Mouse (Mus musculus): ENCODE measurements around the gene Sco2. TPM values are rescaled to one million over a fixed set of nuclear protein-coding genes. Genes with fewer than 3 reads are reported as not detected.

Gene Sco2
- total and polyA plus RNA-seq, 3 experiments, result 34.6 to 58.9 TPM; not detected in 1

GRCm38 (mm10) chr15:89373027-89373761, 452 bp downstream of the Sco2 start (continued):
- TF ChIP-seq GATA1 (IDR thresholded peaks at IDR 0.05; ENCODE audit: low read depth, low read length) (0 out of 2 replicates have a peak, but pooled peaks have one; percentile 6), EP300 (IDR thresholded peaks at IDR 0.05; ENCODE audit: low read depth in 1 of 2, low read length in 2 of 2) (no peak), ELF1 (IDR thresholded peaks at IDR 0.05; ENCODE audit: low read depth, low read length) (no peak), TAL1 (IDR thresholded peaks at IDR 0.05; ENCODE audit: low read length) (no peak), RCOR1 (IDR thresholded peaks at IDR 0.05; ENCODE audit: low read depth, low read length) (no peak), MAFK (IDR thresholded peaks at IDR 0.05; ENCODE audit: borderline replicate concordance, low read depth, low read length) (no peak), GABPA (IDR thresholded peaks at IDR 0.05; ENCODE audit: low read depth, low read length) (no peak), BHLHE40 (IDR thresholded peaks at IDR 0.05; ENCODE audit: borderline replicate concordance, low read depth, low read length) (no peak)

- no peak for TF ChIP-seq SIN3A (IDR thresholded peaks at IDR 0.05; ENCODE audit: low read length)
- no peak for TF ChIP-seq KAT2A (conservative IDR thresholded peaks at IDR 0.05; ENCODE audit: low read depth, low read length)
- no peak for TF ChIP-seq ETS1 (IDR thresholded peaks at IDR 0.05; ENCODE audit: low read depth, low read length)
- no peak for TF ChIP-seq MYB (IDR thresholded peaks at IDR 0.05; ENCODE audit: low read depth, low read length)
- no peak for TF ChIP-seq CHD2 (IDR thresholded peaks at IDR 0.05; ENCODE audit: low read length)
- no peak for TF ChIP-seq TAL1 (IDR thresholded peaks at IDR 0.05; ENCODE audit: low read length)
- no peak for TF ChIP-seq ZMIZ1 (IDR thresholded peaks at IDR 0.05; ENCODE audit: low read depth, low read length)
- no peak for TF ChIP-seq MAFK (IDR thresholded peaks at IDR 0.05; ENCODE audit: borderline replicate concordance, low read depth, low read length)
- DNase-seq (ENCODE audit: low read depth, low spot score), result peak; percentile 31
- Histone ChIP-seq H3K9me3 (replicated peaks; ENCODE audit: insufficient read depth, low read length) (no peaks in the 10 kb centered on the region), H3K27ac (ENCODE audit: control insufficient read depth, low read depth, low read length) (no peak overlapping the region), H3K4me1 (ENCODE audit: control insufficient read depth in 1 of 2, insufficient read depth in 2 of 2, low read length in 2 of 2) (0 out of 4 replicates have a peak, but pooled peaks cover 0 to 3% of the 10 kb centered on the region in 2 experiments), H3K27me3 (ENCODE audit: control insufficient read depth in 1 of 2, insufficient read depth in 2 of 2, low read length in 2 of 2) (no peaks in the 10 kb centered on the region), H3K79me2 (ENCODE audit: control insufficient read depth, insufficient read depth, low read length, poor library complexity) (peaks cover 20% of the 10 kb centered on the region), H3K4me3 (ENCODE audit: control insufficient read depth in 1 of 2, insufficient read depth in 1 of 2, low read depth in 2 of 2, low read length in 2 of 2) (peak overlapping the region; percentile 63 to 76), H3K9ac (ENCODE audit: control insufficient read depth, low read depth, low read length, poor library complexity, severe bottlenecking) (peak overlapping the region; percentile 90), H3K36me3 (ENCODE audit: control insufficient read depth in 1 of 2, insufficient read depth in 2 of 2, low read length in 2 of 2) (peaks cover 3 to 5% of the 10 kb centered on the region in 2 experiments; a peak in 3 of 4 replicates)
Observed at GRCm38 (mm10) chr15:89372536-89372935, 1.1 kb downstream of the Sco2 start.

DNA sequence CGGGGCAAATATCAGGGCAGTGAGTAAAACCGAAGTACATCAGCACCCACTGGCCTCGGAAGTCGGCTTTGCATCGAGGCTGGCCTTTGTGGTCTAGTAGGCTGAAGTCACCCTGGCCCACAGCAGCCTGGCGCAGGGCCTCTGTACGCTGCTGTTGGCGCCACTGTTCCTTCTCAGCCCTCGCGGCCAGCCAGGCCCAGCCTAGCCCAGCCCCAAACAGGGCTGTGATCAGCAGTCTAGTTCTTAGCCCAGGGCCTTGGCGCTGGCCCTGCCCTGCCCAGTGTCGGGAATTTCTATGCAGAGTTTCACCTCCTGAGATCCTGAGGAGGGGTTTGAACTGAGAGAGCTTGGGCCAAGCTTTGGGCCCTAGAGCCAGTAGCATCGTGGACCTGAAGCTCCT, 1.6 kb downstream of the Sco2 start:
- no peak for DNase-seq (ENCODE audit: low read depth, low spot score)
- H3K36me3 ChIP-seq (ENCODE audit: control insufficient read depth in 1 of 2, insufficient read depth in 2 of 2, low read length in 2 of 2), result peaks cover 3 to 6% of the 10 kb centered on the region in 2 experiments; a peak in 3 of 4 replicates
- H3K27ac ChIP-seq (ENCODE audit: control insufficient read depth, low read depth, low read length), result no peak overlapping the region
- H3K4me3 ChIP-seq (ENCODE audit: control insufficient read depth in 1 of 2, insufficient read depth in 1 of 2, low read depth in 2 of 2, low read length in 2 of 2), result no peak overlapping the region; a peak in 1 of 4 replicates
- H3K9me3 ChIP-seq (replicated peaks; ENCODE audit: insufficient read depth, low read length), result no peaks in the 10 kb centered on the region
- TF ChIP-seq ZMIZ1 (IDR thresholded peaks at IDR 0.05; ENCODE audit: low read depth, low read length), result no peak
- no peak for TF ChIP-seq MAZ (IDR thresholded peaks at IDR 0.05; ENCODE audit: low read depth, low read length)
- no peak for TF ChIP-seq JUND (IDR thresholded peaks at IDR 0.05; ENCODE audit: low read depth, low read length)
- no peak for TF ChIP-seq ZKSCAN1 (IDR thresholded peaks at IDR 0.05; ENCODE audit: low read depth, low read length)
- no peak for TF ChIP-seq SIN3A (IDR thresholded peaks at IDR 0.05; ENCODE audit: low read length)
- TF ChIP-seq ZC3H11A (IDR thresholded peaks at IDR 0.05; ENCODE audit: low read depth, low read length), result no peak
- TF ChIP-seq MYC (IDR thresholded peaks at IDR 0.05; ENCODE audit: low read depth, low read length), result no peak
- TF ChIP-seq MAFK (IDR thresholded peaks at IDR 0.05; ENCODE audit: borderline replicate concordance, low read depth, low read length), result no peak
- no peak for TF ChIP-seq KAT2A (conservative IDR thresholded peaks at IDR 0.05; ENCODE audit: low read depth, low read length)
- H3K27me3 ChIP-seq (ENCODE audit: control insufficient read depth in 1 of 2, insufficient read depth in 2 of 2, low read length in 2 of 2), result no peaks in the 10 kb centered on the region
- 0 out of 4 replicates have a peak, but pooled peaks cover 0 to 3% of the 10 kb centered on the region in 2 experiments for H3K4me1 ChIP-seq (ENCODE audit: control insufficient read depth in 1 of 2, insufficient read depth in 2 of 2, low read length in 2 of 2)
- H3K79me2 ChIP-seq (ENCODE audit: control insufficient read depth, insufficient read depth, low read length, poor library complexity), result peaks cover 20% of the 10 kb centered on the region
- H3K9ac ChIP-seq (ENCODE audit: control insufficient read depth, low read depth, low read length, poor library complexity, severe bottlenecking), result no peak overlapping the region; the same call in 1 of the 2 replicates
